Mouse (Mus musculus) ES-CJ7 (cell line): ENCODE data around the gene Olfr596.
"Not testable (repeated sequence)": the region's sequence is repeated elsewhere in the genome, so short reads cannot be mapped to it uniquely, and the experiment has no call there.

Experiments used
- DNase-seq: peaks from one replicate; pipeline ENCODE4 v3.0.0; 2011; ENCODE audit warnings: low read depth, low spot score

Gene Olfr596

GRCm38 (mm10) chr7:103305348-103305747 is at the start of gene Olfr596:
Gene Olfr596 (plus strand): TSS chr7:103305648.
- not testable (repeated sequence) for DNase-seq

DNA sequence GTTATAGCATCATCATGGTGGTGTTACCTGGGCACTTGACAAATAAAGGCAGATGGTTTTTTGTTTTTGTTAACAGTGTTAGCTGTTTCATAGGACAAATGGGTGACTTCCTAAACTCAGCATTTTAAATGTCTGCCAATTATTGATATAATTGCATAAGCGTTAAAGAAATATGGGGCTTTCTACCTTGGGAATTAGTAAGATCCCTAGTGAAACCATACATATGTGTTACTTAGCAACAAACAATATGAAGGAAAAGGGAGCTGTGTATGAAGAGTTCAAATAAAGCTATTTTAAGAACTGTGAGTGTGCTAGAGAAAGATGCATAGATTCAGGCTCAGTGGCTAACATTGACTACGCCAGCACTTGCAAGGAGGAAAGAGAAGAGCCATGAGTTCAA is 10.6 kb downstream of the Olfr596 start, which contains the start of gene Olfr597:
Gene Olfr597 (plus strand): TSS at position 301 of the 400 bp plus-strand sequence.
- DNase-seq: not testable (repeated sequence)

- DNase-seq: no peak
Measured at GRCm38 (mm10) chr7:103323268-103323667, 17.8 kb downstream of the Olfr596 start, which contains the start of gene Olfr598. Gene Olfr598 (plus strand): TSS chr7:103323568.

GRCm38 (mm10) chr7:103335617-103336016 is 30.2 kb downstream of the Olfr596 start, which contains the start of gene Olfr599:
Gene Olfr599 (plus strand): TSS chr7:103335917.
- DNase-seq: no peak

- no peak for DNase-seq
Measured at GRCm38 (mm10) chr7:103349569-103349968, 44.1 kb downstream of the Olfr596 start, which contains the start of gene Olfr600. Gene Olfr600 (minus strand): TSS chr7:103349669.
